Mouse (Mus musculus) Patski (cell line): ENCODE measurements around the gene Mcm5. TPM values are rescaled to one million over a fixed set of nuclear protein-coding genes. Genes with fewer than 3 reads are reported as not detected.

Source experiments
- ATAC-seq: fragments of 100-300 bp; one replicate; pipeline ENCODE4 v1.8.0; 2021
- CTCF ChIA-PET: fragments of 350-600 bp; sonication (Branson Sonifier 250); formaldehyde crosslinking; loops from one replicate; lab custom pipeline; 2022; ENCODE audit warnings: inconsistent platforms; lab: Charles Lee
- POLR2A ChIA-PET: fragments of 350-600 bp; sonication (Branson Sonifier 250); formaldehyde crosslinking; loops from one replicate; lab custom pipeline; 2022; ENCODE audit warnings: antibody characterized with exemption, inconsistent platforms; lab: Charles Lee
- DNase-seq: peaks from one replicate; pipeline ENCODE4 v3.0.0-alpha.2; 2011; ENCODE audit warnings: low read depth, low spot score
- H3K27me3 ChIP-seq: fragments of 371-371 bp; one replicate; pipeline ENCODE4 v1.5.1; 2021
- CTCF ChIP-seq: fragments of 100-300 bp; IDR thresholded peaks from one replicate; pipeline ENCODE4 v1.5.1; 2021
- in situ Hi-C: fragments of 300-500 bp; cut with MboI; formaldehyde crosslinking; loops from 3 replicates; pipeline ENCODE4 v1.11.1; 2018; ENCODE audit warnings: low pct_unique_long_range_greater_than_20kb, mixed read lengths
- polyA plus RNA-seq: library from polyadenylated mRNA; unstranded; gene quantifications from one replicate; pipeline ENCODE4 v1.2.3, GENCODE M21; 2021

The Mcm5 gene
- 50.8 TPM for polyA plus RNA-seq

DNA sequence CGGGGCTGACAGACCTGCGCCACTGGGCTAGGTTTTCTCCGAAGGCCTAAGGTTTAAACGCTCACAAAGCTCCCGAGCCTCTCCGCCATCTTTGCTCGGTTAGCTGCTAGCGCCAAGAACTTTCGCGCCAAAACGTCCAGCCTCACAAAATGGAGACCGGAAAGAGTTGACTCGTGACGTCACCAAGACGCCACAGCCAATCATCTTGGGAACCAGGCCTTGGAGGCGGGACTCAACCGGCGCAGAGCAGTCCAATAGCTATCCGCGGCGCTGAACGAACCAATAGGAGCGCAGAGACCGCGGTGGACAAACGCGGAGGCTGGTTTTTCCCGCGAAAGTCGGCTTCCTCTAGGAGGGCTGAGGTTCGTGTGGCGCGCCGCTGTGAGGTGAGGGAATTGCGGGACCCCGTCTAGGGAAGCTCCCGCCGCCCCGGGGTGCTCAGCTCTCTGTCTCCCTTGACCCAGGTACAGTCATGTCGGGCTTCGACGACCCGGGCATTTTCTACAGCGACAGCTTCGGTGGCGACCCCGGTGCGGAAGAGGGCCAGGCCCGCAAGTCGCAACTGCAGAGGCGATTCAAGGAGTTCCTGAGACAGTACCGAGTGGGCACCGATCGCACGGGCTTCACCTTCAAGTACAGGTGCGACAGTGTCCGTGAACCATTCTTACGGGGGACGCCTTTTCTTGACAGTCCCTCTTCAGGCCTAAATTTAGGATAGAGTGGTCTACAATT lies at the start of gene Mcm5:
Gene Mcm5 (plus strand): TSS at position 334 of the 732 bp plus-strand sequence.
- DNase-seq (peak; percentile 96), ATAC-seq (peak; percentile 99)
- CTCF ChIA-PET, result interaction anchor here (0.9 to 2.3 kb wide), 11 partner anchors 11 to 108 kb away, joined by 3 to 32 read pairs (median 4); no protein-coding TSS in a partner anchor
- in situ Hi-C loops, result loop anchor here (5.0 kb wide), 1 partner anchor 37 kb away; no protein-coding TSS in a partner anchor
- TF ChIP-seq CTCF, result no peak
- POLR2A ChIA-PET, result interaction anchor here (0.5 to 1.1 kb wide), 5 partner anchors 14 to 116 kb away, joined by 3 to 7 read pairs (median 3); no protein-coding TSS in a partner anchor
- no peaks in the 10 kb centered on the region for H3K27me3 ChIP-seq

- ChIA-PET POLR2A (no interaction called here), CTCF (interaction anchor here (1.6 kb wide), 1 partner anchor 24 kb away, joined by 3 read pairs; no protein-coding TSS in a partner anchor)
- no peaks in the 10 kb centered on the region for H3K27me3 ChIP-seq
- no peak for ATAC-seq
- no peak for DNase-seq
- in situ Hi-C loops, result no loop called here
- no peak for TF ChIP-seq CTCF
Measured at GRCm38 (mm10) chr8:75060022-75060421, 49.3 kb upstream of the Mcm5 start.

DNA sequence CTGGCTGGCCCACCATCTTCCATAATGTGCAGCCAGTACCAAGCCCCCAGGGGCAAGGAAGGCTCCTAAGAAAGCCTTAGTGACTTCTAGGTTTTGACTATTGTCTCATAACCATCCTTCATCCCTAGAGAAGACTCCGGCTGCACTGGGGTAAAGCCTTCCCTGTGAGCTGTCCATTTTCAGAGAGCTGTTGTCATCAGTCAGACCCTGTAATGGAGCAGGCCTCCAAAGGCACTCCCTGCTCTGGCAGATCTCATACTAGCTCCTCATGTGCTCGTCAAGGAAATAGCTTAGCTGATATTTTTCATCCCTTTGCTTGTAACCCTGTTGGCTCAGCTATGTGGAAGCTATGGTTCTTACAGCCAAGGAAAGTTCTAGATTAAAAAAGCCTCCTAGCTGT lies 48.6 kb upstream of the Mcm5 start:
- in situ Hi-C loops, result no loop called here
- no peak for ATAC-seq
- ChIA-PET CTCF (interaction anchor here (1.6 to 3.0 kb wide), 2 partner anchors 11 to 23 kb away, joined by 3 to 12 read pairs; no protein-coding TSS in a partner anchor), POLR2A (interaction anchor here (0.6 kb wide), 1 partner anchor 24 kb away, joined by 3 read pairs; no protein-coding TSS in a partner anchor)
- no peak for TF ChIP-seq CTCF
- no peaks in the 10 kb centered on the region for H3K27me3 ChIP-seq
- no peak for DNase-seq

DNA sequence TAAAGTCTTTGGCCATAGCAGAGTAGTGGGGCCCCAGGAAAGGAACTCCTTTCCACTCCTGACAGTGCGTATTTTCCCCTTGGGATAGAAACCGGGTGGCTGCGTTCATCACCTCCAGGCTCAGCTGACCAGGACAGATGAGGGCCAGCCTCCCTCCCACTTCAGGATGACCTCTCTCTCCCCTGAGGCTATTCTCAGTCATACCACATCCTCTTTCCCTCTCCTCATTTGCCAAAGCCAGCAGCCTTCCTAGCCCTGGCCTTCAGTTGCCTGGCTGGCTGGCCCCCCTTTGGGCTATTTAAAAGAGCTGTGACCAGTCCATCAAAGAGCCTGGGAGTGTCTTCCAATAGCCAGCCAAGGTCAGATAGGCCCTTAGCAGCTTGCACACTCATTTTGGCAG lies 46.1 kb upstream of the Mcm5 start:
- ChIA-PET CTCF (interaction anchor here (0.7 to 3.0 kb wide), 3 partner anchors 8 to 27 kb away, joined by 3 to 12 read pairs (median 3); no protein-coding TSS in a partner anchor), POLR2A (no interaction called here)
- DNase-seq, result no peak
- ATAC-seq, result no peak
- H3K27me3 ChIP-seq, result no peaks in the 10 kb centered on the region
- in situ Hi-C loops, result no loop called here
- no peak for TF ChIP-seq CTCF

DNA sequence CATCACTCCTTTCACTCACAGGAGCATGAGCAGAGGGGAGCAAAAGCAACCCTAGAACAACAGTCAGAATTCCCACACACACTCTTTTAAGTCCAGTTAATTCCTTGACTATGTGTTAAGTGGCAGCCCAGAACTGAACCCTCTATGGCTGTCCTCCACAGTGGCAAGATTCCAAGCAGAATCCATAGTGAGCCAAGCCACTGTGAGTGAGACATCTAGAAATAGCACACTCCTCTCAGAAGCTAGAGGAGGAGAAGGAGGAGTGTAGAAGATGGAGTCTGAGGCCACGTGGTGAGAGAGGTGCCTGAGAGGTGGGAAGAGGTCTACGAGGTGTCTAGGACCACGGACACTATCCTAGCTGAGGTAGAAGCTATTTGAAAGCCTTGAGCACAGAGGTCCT lies 44.6 kb upstream of the Mcm5 start:
- no peaks in the 10 kb centered on the region for H3K27me3 ChIP-seq
- in situ Hi-C loops, result no loop called here
- no peak for TF ChIP-seq CTCF
- no peak for DNase-seq
- ATAC-seq, result no peak
- ChIA-PET CTCF (interaction anchor here (1.5 kb wide), 1 partner anchor 13 kb away, joined by 3 read pairs; no protein-coding TSS in a partner anchor), POLR2A (no interaction called here)

DNA sequence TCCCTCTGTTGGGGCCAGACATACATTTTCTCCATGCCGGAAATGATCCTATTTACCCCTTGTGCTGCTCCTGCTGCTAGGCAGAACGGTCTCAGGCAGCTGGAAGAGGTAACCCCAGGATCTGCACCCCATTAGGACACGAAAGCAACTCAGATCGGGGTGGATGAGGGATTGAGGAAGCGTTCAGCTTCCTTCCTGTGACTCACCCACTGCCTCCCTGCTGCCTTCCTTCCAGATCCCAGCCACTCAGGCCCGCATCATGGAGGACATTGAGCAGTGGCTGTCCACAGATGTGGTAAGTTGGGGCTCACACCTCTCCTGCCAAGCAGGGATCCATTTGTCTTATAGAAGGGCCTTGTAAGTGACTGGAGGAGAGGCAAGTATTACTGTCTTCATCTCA lies 42.1 kb upstream of the Mcm5 start:
- in situ Hi-C loops, result no loop called here
- no peak for ATAC-seq
- no peaks in the 10 kb centered on the region for H3K27me3 ChIP-seq
- ChIA-PET POLR2A (no interaction called here), CTCF (interaction anchor here (0.8 to 1.7 kb wide), 3 partner anchors 12 to 42 kb away, joined by 3 to 6 read pairs (median 4); partner anchors contain the start of gene Mcm5)
- TF ChIP-seq CTCF, result no peak
- no peak for DNase-seq

- H3K27me3 ChIP-seq, result no peaks in the 10 kb centered on the region
- ChIA-PET CTCF (interaction anchor here (1.4 to 3.4 kb wide), 6 partner anchors 11 to 61 kb away, joined by 4 to 39 read pairs (median 8); partner anchors contain the start of gene Mcm5), POLR2A (no interaction called here)
- in situ Hi-C loops, result loop anchor here (5.0 kb wide), 1 partner anchor 37 kb away; the partner anchor contains the start of gene Mcm5
- DNase-seq (no peak), ATAC-seq (no peak)
- no peak for TF ChIP-seq CTCF
Measured at GRCm38 (mm10) chr8:75070297-75070696, 39.1 kb upstream of the Mcm5 start.

- ChIA-PET CTCF (interaction anchor here (0.6 to 3.4 kb wide), 24 partner anchors 8 to 204 kb away, joined by 3 to 39 read pairs (median 6); partner anchors contain the start of genes Hmgxb4, Mcm5, Rasd2 and Tom1), POLR2A (interaction anchor here (0.7 to 1.4 kb wide), 4 partner anchors 12 to 64 kb away, joined by 3 to 6 read pairs (median 4); partner anchors contain the start of gene Mcm5)
- in situ Hi-C loops, result loop anchor here (5.0 kb wide), 1 partner anchor 36 kb away; the partner anchor contains the start of gene Mcm5
- DNase-seq, result no peak
- TF ChIP-seq CTCF, result peak; percentile 87
- ATAC-seq, result peak; percentile 77
- H3K27me3 ChIP-seq, result no peaks in the 10 kb centered on the region
Measured at GRCm38 (mm10) chr8:75071627-75072346, 37.6 kb upstream of the Mcm5 start.

DNA sequence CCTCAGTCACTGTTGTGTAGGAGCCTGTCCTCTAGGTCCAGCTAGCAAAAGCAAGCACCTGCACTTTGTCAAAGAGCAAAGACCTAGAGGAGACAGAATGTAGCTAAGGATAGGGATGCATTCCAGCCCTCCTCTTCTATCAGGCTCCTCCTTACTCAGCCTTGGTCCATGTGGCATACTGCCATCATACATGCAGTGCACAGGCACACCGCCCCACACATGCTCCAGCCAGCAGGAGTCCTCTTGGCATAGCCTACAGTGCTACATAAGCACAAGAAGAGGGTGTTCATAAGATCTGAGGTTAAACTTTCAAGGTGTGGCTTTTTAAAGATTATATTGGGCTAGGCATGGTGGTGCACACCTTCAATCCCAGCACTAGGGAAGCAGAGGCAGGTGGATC lies 34.5 kb upstream of the Mcm5 start:
- H3K27me3 ChIP-seq, result no peaks in the 10 kb centered on the region
- ATAC-seq, result no peak
- DNase-seq, result no peak
- TF ChIP-seq CTCF, result no peak
- POLR2A ChIA-PET, result no interaction called here
- in situ Hi-C loops, result loop anchor here (5.0 kb wide), 1 partner anchor 32 kb away; the partner anchor contains the start of gene Mcm5
- CTCF ChIA-PET, result interaction anchor here (1.4 to 2.3 kb wide), 6 partner anchors 8 to 34 kb away, joined by 4 to 9 read pairs (median 6); partner anchors contain the start of gene Mcm5

DNA sequence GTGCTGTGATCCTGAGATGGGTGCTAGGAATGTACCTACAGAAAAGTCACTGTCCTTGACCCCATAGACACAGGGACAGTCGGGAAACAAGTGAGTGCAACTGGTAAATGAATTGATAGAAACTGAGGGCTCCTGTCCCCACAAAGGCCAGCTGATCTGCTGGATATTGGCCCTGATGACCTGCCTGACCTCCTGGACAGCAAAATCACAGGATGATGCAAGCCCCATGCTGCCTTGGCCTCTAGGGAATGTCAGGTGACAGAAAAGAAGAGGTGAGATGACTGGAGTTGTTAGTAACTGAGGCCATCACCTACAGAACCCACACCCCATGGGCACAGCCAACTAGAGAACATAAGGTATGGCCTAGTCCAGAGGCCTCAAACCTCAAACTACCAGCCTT lies 31.2 kb upstream of the Mcm5 start:
- CTCF ChIA-PET, result no interaction called here
- POLR2A ChIA-PET, result no interaction called here
- no peak for ATAC-seq

More for the DNA sequence above, 31.2 kb upstream of the Mcm5 start:
- in situ Hi-C loops, result no loop called here
- H3K27me3 ChIP-seq, result no peaks in the 10 kb centered on the region
- no peak for DNase-seq
- TF ChIP-seq CTCF, result no peak
